12 mouse cellular contexts compared by ENCODE assay signal in the genomic region with DNA sequence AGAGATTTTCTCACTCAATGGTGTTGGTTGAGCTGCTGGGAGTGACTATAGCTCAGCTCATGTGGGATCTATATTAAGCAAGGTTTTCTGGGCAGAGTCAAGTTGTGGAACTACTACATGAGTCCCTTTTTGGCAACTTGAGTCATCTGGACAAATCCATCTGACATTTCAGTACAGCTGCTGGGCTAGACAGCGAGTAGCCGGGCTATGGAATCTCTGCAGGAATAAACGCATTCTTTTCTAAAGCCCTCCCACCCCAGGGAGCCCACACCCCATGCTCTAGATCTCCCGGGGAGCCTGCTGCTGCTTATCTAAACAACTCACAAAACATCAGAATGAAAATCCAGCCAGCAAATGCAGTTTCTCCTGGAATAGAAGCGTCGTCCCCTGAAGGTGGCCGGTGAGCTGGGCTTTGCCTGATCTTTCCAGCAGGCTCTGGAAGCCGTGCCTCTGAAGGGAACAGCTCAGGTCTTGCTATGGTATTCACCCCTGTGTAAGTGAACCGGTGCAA. TPM values are rescaled to one million over a fixed set of nuclear protein-coding genes. Genes with fewer than 3 reads are reported as not detected.
DNase-seq lines count a peak whose midpoint lies in the region; ATAC-seq and TF ChIP-seq lines count a peak whose summit lies in the region.
"Had no signal": no experiment of that assay in that cellular context is flagged by ENCODE, and none has a peak within 500 bp of the region (broad histone marks: within the 10 kb centered on the region; RNA-seq: fewer than 3 reads in every experiment).

Gene Lmod3, minus strand, starts transcription at position 49 of the 511 bp plus-strand sequence.

- peak within 1 kb of the TSS; percentile 98 for H3K27ac ChIP-seq in heart, postnatal 0 days (ENCODE audit: low read depth)
- H3K27ac ChIP-seq: embryonic facial prominence, embryonic 12.5 days; hindbrain, embryonic 10.5 days; layer of hippocampus, adult 2 months; liver, embryonic 15.5 days had no signal

- H3K9me3 ChIP-seq in heart, postnatal 0 days (replicated peaks; ENCODE audit: control insufficient read depth, low read length): no peaks in the 10 kb centered on the region
- H3K9me3 ChIP-seq: embryonic facial prominence, embryonic 12.5 days; hindbrain, embryonic 10.5 days; liver, embryonic 15.5 days had no signal

- no peaks in the 10 kb centered on the region for H3K27me3 ChIP-seq in heart, postnatal 0 days (ENCODE audit: control insufficient read depth, insufficient read depth, low read length)
- H3K27me3 ChIP-seq: embryonic facial prominence, embryonic 12.5 days; liver, embryonic 15.5 days had no signal

- TF ChIP-seq CTCF in heart, postnatal 0 days (IDR thresholded peaks at IDR 0.05; ENCODE audit: low read depth): no peak

- peak; percentile 52; the same call in 1 of the 2 replicates for TF ChIP-seq EP300 in heart, postnatal 0 days (IDR thresholded peaks at IDR 0.05; ENCODE audit: low read depth)

- DNase-seq in embryo, embryonic 10.5 days (ENCODE audit: low spot score): peak; percentile 14
- no peak for DNase-seq in embryo, embryonic 11 days
- DNase-seq in right cerebral cortex, adult 18-20 months: peak; percentile 15
- DNase-seq in right cerebral cortex, postnatal 4 days: no peak
- DNase-seq in heart, postnatal 0 days (ENCODE audit: low spot score): peak; percentile 93
- peak; percentile 22 for DNase-seq in yolk sac, embryonic 10.5 days (ENCODE audit: low spot score)
- no peak for DNase-seq in layer of hippocampus, postnatal 10 days (ENCODE audit: low spot score in 2 of 2)
- DNase-seq in spleen, adult 12 weeks (ENCODE audit: low spot score): no peak

- H3K4me1 ChIP-seq in heart, postnatal 0 days (ENCODE audit: control insufficient read depth, insufficient read depth): no peaks in the 10 kb centered on the region
- H3K4me1 ChIP-seq: hindbrain, embryonic 10.5 days had no signal

- peak within 1 kb of the TSS; percentile 60 for H3K4me2 ChIP-seq in heart, postnatal 0 days (ENCODE audit: low read depth, low read length)
- H3K4me2 ChIP-seq: embryonic facial prominence, embryonic 12.5 days; liver, embryonic 15.5 days had no signal

- peaks cover 4% of the 10 kb centered on the region for H3K36me3 ChIP-seq in heart, postnatal 0 days (replicated peaks; ENCODE audit: control insufficient read depth, insufficient read depth, low read length)
- H3K36me3 ChIP-seq: embryonic facial prominence, embryonic 12.5 days; hindbrain, embryonic 10.5 days; liver, embryonic 15.5 days had no signal

- ATAC-seq in heart, postnatal 0 days (ENCODE audit: insufficient read depth, low read depth): peak; percentile 92

- H3K4me3 ChIP-seq in heart, postnatal 0 days (ENCODE audit: low read depth, low read length): peak within 1 kb of the TSS; percentile 42
- H3K4me3 ChIP-seq: embryonic facial prominence, embryonic 12.5 days; hindbrain, embryonic 10.5 days; layer of hippocampus, adult 2 months; liver, embryonic 15.5 days had no signal

- 9% methylated on average over 9 of the region's 9 CpGs for WGBS in heart, postnatal 0 days

- H3K9ac ChIP-seq in heart, postnatal 0 days (replicated peaks; ENCODE audit: low read depth, low read length): peak within 1 kb of the TSS; percentile 66
- H3K9ac ChIP-seq: embryonic facial prominence, embryonic 12.5 days; liver, embryonic 15.5 days had no signal

RNA-seq across cellular contexts. Expression of gene Lmod3, which starts in this region (rescaled TPM):
- total RNA-seq in heart, postnatal 0 days (2014; rRNA removed; ENCODE audit: low replicate concordance): 6.4 and 8.9 TPM in 2 replicates
- polyA plus RNA-seq in heart, postnatal 0 days (2015; fragmentation: Nextera tagmentation; extraction: Ambion mirVana): 34.5 and 39.1 TPM in 2 replicates
- total RNA-seq in layer of hippocampus, postnatal 10 days (2021): under 1 TPM in 1 of 2 experiments, not detected in 1; 0.16 TPM
- total RNA-seq: layer of hippocampus, adult 2 months had no signal
- polyA plus RNA-seq: hindbrain, embryonic 10.5 days had no signal

Comparison
In these comparisons a context has a peak if more than half of its experiments do, and no peak if none do; other contexts are left out.
1. DNase-seq: peak in embryo, embryonic 10.5 days (single experiment), right cerebral cortex, adult 18-20 months (single experiment), heart, postnatal 0 days (single experiment) and yolk sac, embryonic 10.5 days (single experiment); none in embryo, embryonic 11 days (single experiment), right cerebral cortex, postnatal 4 days (single experiment), layer of hippocampus, postnatal 10 days (0 of 2) and spleen, adult 12 weeks (single experiment).